Comparison of ENCODE assay signal across 8 mouse cellular contexts in genomic region chr2:4499257-4499656, GRCm38 (mm10).
DNase-seq lines count a peak whose midpoint lies in the region; ATAC-seq lines count a peak whose summit lies in the region.

No protein-coding gene starts in this region.

- H3K4me3 ChIP-seq in midbrain, embryonic 12.5 days = no peak overlapping the region
- H3K4me3 ChIP-seq in midbrain, embryonic 13.5 days (replicated peaks) = no peak overlapping the region
- H3K4me3 ChIP-seq in neural tube, embryonic 11.5 days (ENCODE audit: low read depth, low read length) = no peak overlapping the region

- H3K27me3 ChIP-seq in midbrain, embryonic 12.5 days = no peaks in the 10 kb centered on the region
- no peaks in the 10 kb centered on the region for H3K27me3 ChIP-seq in midbrain, embryonic 13.5 days
- H3K27me3 ChIP-seq in neural tube, embryonic 11.5 days (ENCODE audit: control insufficient read depth, insufficient read depth, low read length) = no peaks in the 10 kb centered on the region

- H3K4me2 ChIP-seq in midbrain, embryonic 12.5 days (replicated peaks) = no peak overlapping the region
- H3K4me2 ChIP-seq in midbrain, embryonic 13.5 days (replicated peaks) = no peak overlapping the region
- H3K4me2 ChIP-seq in neural tube, embryonic 11.5 days (ENCODE audit: low read depth) = no peak overlapping the region

- H3K36me3 ChIP-seq in midbrain, embryonic 12.5 days = peaks cover 32% of the 10 kb centered on the region
- H3K36me3 ChIP-seq in midbrain, embryonic 13.5 days = peaks cover 29% of the 10 kb centered on the region
- peaks cover 5% of the 10 kb centered on the region for H3K36me3 ChIP-seq in neural tube, embryonic 11.5 days (ENCODE audit: control insufficient read depth, insufficient read depth, low read length)

- 0 out of 2 replicates have a peak, but pooled peaks have one; percentile 34 for ATAC-seq in midbrain, embryonic 12.5 days (ENCODE audit: low FRiP score, low read depth)
- ATAC-seq in midbrain, embryonic 13.5 days = no peak
- ATAC-seq in granulocyte monocyte progenitor cell, adult 5-6 weeks (replicated peaks; ENCODE audit: poor library complexity, severe bottlenecking) = peak; percentile 94
- ATAC-seq in neural tube, embryonic 11.5 days (ENCODE audit: insufficient read depth, low FRiP score, low TSS enrichment) = no peak

- H3K4me1 ChIP-seq in midbrain, embryonic 12.5 days = 0 out of 2 replicates have a peak, but pooled peaks cover 2% of the 10 kb centered on the region
- H3K4me1 ChIP-seq in midbrain, embryonic 13.5 days (replicated peaks) = peaks cover 5% of the 10 kb centered on the region; the same call in 1 of the 2 replicates
- no peaks in the 10 kb centered on the region for H3K4me1 ChIP-seq in neural tube, embryonic 11.5 days (ENCODE audit: control insufficient read depth, insufficient read depth, low read length)

- 0 out of 2 replicates have a peak overlapping the region, but pooled peaks have one; percentile 15 for H3K27ac ChIP-seq in midbrain, embryonic 12.5 days (replicated peaks)
- no peak overlapping the region for H3K27ac ChIP-seq in midbrain, embryonic 13.5 days
- no peak overlapping the region for H3K27ac ChIP-seq in neural tube, embryonic 11.5 days (ENCODE audit: low read depth, low read length)

- WGBS in midbrain, embryonic 12.5 days = 3% methylated on average over 1 of the region's 1 CpGs
- 5% methylated on average over 1 of the region's 1 CpGs for WGBS in midbrain, embryonic 13.5 days
- WGBS in neural tube, embryonic 11.5 days = 8% methylated on average over 1 of the region's 1 CpGs

- intact Hi-C loops in left cerebral cortex, postnatal 4 days (cut with DNase I) = loop anchor here (2.0 to 5.0 kb wide), 2 partner anchors 102 to 363 kb away; no protein-coding TSS in a partner anchor

- DNase-seq in T-cell, adult 2 months (ENCODE audit: low spot score) = peak; percentile 67
- DNase-seq in cerebellum, postnatal 25 days = peak; percentile 58 to 82
- DNase-seq in left cerebral cortex, postnatal 4 days = peak; percentile 72
- peak; percentile 66 for DNase-seq in neural tube, embryonic 11.5 days (ENCODE audit: low spot score)
- no peak for DNase-seq in frontal cortex, postnatal 36 days (ENCODE audit: low spot score in 2 of 2)

- no peaks in the 10 kb centered on the region for H3K9me3 ChIP-seq in midbrain, embryonic 12.5 days
- H3K9me3 ChIP-seq in midbrain, embryonic 13.5 days = no peaks in the 10 kb centered on the region
- no peaks in the 10 kb centered on the region for H3K9me3 ChIP-seq in neural tube, embryonic 11.5 days (ENCODE audit: control insufficient read depth, low read length)

- no peak overlapping the region for H3K9ac ChIP-seq in midbrain, embryonic 12.5 days (replicated peaks)
- H3K9ac ChIP-seq in midbrain, embryonic 13.5 days (replicated peaks) = no peak overlapping the region
- H3K9ac ChIP-seq in neural tube, embryonic 11.5 days (ENCODE audit: low read length) = no peak overlapping the region

Comparison
In these comparisons a context has a peak if more than half of its experiments do, and no peak if none do; other contexts are left out.
1. ATAC-seq: peak in midbrain, embryonic 12.5 days (single experiment) and granulocyte monocyte progenitor cell, adult 5-6 weeks (single experiment); none in midbrain, embryonic 13.5 days (single experiment) and neural tube, embryonic 11.5 days (single experiment).
2. DNase-seq: peak in T-cell, adult 2 months (single experiment), cerebellum, postnatal 25 days (2 of 2), left cerebral cortex, postnatal 4 days (single experiment) and neural tube, embryonic 11.5 days (single experiment); none in frontal cortex, postnatal 36 days (0 of 2).